Mouse (Mus musculus): ENCODE measurements around the gene Ankub1.

DNA sequence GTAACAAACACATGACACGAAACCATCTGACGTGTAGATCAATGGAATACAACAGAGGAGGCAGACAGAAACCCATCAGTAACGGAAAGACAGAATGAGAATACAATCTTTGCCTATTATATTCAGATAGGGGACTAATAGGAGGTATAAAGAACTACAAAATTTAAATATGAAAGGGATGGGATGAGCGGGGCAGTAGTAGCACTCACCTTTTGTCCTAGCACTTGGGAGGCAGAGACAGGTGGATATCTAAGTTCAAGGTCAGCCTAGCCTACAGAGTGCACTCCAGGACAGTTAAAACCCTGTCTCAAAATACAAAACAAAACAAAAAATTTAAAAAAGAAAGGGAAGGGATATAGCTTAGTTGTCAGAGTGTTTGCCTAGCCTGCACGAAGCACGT is 49.4 kb downstream of the Ankub1 start:
- no peak for TF ChIP-seq CTCF (IDR thresholded peaks at IDR 0.05; ENCODE audit: control insufficient read depth, insufficient read depth, insufficient replicate concordance, low read depth, low read length)
- TF ChIP-seq POLR2A (IDR thresholded peaks at IDR 0.05; ENCODE audit: control insufficient read depth, low read depth, low read length), result no peak

Data from testis, adult 2 months (tissue).